Mouse (Mus musculus) liver, embryonic 16.5 days (tissue): ENCODE results near the gene Rbp2. TPM values are rescaled to one million over a fixed set of nuclear protein-coding genes. Genes with fewer than 3 reads are reported as not detected.

ENCODE experiments used
- ATAC-seq: fragments of 200-750 bp; cut with Nextera tagmentation; 2 replicates; pipeline ENCODE4 v1.8.0; 2017; ENCODE audit warnings: low read depth, mild to moderate bottlenecking, moderate number of reproducible peaks, moderate library complexity
- H3K27ac ChIP-seq: fragments of 300-500 bp; sonication (generic); 2 replicates; pipeline ENCODE4 v1.5.1; 2014; ENCODE audit warnings: mild to moderate bottlenecking, low read length
- H3K27me3 ChIP-seq: fragments of 300-500 bp; sonication (generic); 2 replicates; pipeline ENCODE4 v1.6.1; 2014; ENCODE audit warnings: low read depth, low read length, mixed read lengths; ENCODE audit not compliant: control insufficient read depth, insufficient read depth
- H3K36me3 ChIP-seq: fragments of 300-500 bp; sonication (generic); 2 replicates; pipeline ENCODE4 v1.6.1; 2014; ENCODE audit warnings: mild to moderate bottlenecking; ENCODE audit not compliant: control insufficient read depth, insufficient read depth
- H3K4me1 ChIP-seq: fragments of 300-500 bp; sonication (generic); 2 replicates; pipeline ENCODE4 v1.6.1; 2014; ENCODE audit warnings: low read depth, low read length, mixed read lengths; ENCODE audit not compliant: control insufficient read depth
- H3K4me2 ChIP-seq: fragments of 300-500 bp; sonication (generic); 2 replicates; pipeline ENCODE4 v1.6.1; 2014; ENCODE audit warnings: low read depth, low read length, mixed read lengths
- H3K4me3 ChIP-seq: fragments of 300-500 bp; sonication (generic); 2 replicates; pipeline ENCODE4 v1.5.1; 2014; ENCODE audit warnings: low read depth, mild to moderate bottlenecking, low read length
- H3K9ac ChIP-seq: fragments of 300-500 bp; sonication (generic); 2 replicates; pipeline ENCODE4 v1.6.1; 2014; ENCODE audit warnings: low read depth, low read length
- H3K9me3 ChIP-seq: fragments of 300-500 bp; sonication (generic); replicated peaks from 2 replicates; pipeline ENCODE4 v1.6.1; 2016; ENCODE audit warnings: low read length; ENCODE audit not compliant: control insufficient read depth
- WGBS: fragments of 180-500 bp; shearing (Covaris S2); extraction: QIAGEN DNeasy Blood & Tissue Kit; methylation state at CpG from one replicate; pipeline ENCODE4 v1.1.7; 2014; ENCODE audit not compliant: insufficient replicate concordance; 5-methylcytosine and 5-hydroxymethylcytosine counted together
- polyA plus RNA-seq: library from polyadenylated mRNA; unstranded; fragments of >200 nt; fragmentation: Nextera tagmentation; extraction: Ambion mirVana; gene quantifications from 2 replicates; pipeline ENCODE4 v1.2.1, GENCODE M21; 2015

The Rbp2 gene
- polyA plus RNA-seq, 1 experiment from 2014 or later, result 99.5 TPM

DNA sequence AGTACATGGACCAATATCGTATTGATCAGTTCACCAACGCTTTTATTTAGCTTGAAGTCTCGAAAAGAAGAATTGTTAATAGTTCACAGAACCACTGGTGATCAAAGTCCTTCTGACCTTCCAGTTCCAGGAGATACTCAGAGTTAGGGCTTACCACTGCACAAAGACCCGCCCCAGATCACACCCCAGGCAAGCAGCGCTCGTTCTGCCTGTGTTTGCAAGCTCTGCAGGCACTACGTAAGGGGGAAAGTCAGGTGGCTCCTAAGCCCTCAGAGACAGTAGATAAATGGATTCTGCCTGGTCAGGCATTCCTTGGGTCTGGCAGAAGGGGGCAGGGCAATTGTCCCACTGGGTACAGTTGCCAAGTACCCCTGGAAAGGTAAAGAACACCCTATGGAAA is 895 bp upstream of the Rbp2 start:
- no peak overlapping the region for H3K4me2 ChIP-seq
- H3K9me3 ChIP-seq, result no peaks in the 10 kb centered on the region
- H3K27ac ChIP-seq, result no peak overlapping the region
- ATAC-seq, result 0 out of 2 replicates have a peak, but pooled peaks have one; percentile 19
- no peaks in the 10 kb centered on the region for H3K27me3 ChIP-seq
- H3K9ac ChIP-seq, result no peak overlapping the region
- WGBS, result 59% methylated on average over 7 of the region's 7 CpGs
- H3K4me3 ChIP-seq, result no peak overlapping the region
- no peaks in the 10 kb centered on the region for H3K36me3 ChIP-seq
- H3K4me1 ChIP-seq, result peaks cover 10% of the 10 kb centered on the region

DNA sequence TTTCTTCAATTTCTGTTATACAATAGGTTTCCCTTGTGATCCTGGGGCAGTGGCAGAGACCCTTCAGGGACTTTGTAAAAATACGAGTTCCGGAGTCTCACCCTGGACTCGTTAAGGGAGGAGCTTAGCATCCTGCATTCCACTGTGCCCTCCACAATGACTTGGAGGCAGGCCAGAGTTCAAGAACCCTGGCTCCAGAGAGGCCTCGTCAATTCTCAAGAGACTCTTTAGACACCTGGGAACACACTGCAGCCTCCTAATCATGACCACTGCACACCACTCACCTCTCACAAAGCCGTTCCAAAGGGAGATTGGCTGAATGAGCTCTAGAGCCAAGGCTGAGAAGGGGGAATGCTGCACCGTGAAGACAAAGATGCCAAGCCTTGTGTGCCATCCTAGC is 1.4 kb downstream of the Rbp2 start:
- WGBS, result 69% methylated on average over 6 of the region's 6 CpGs
- H3K27ac ChIP-seq, result no peak overlapping the region
- no peaks in the 10 kb centered on the region for H3K27me3 ChIP-seq
- no peak overlapping the region for H3K9ac ChIP-seq
- H3K4me3 ChIP-seq, result no peak overlapping the region
- peaks cover 28% of the 10 kb centered on the region for H3K4me1 ChIP-seq
- no peaks in the 10 kb centered on the region for H3K36me3 ChIP-seq
- H3K4me2 ChIP-seq, result no peak overlapping the region
- H3K9me3 ChIP-seq, result no peaks in the 10 kb centered on the region
- no peak for ATAC-seq

DNA sequence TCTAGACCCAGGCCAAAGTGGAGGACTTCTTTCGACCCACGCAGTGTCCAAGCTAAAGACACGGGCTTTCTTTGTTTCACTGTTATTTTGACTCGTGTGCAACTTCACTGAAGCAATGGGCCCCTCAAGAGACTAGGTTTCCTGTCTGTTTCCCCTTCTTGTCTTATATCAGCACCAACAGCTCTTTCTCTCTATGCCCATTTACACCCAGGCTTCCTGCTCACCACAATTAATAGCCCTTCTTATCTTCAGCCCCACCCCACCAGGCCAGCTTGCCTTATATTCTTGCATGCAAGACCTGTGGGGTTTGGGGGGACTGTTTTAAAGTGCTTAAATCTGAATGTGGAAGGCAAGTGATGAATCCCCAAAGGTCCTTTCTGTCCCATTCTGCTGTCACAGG is 3.6 kb downstream of the Rbp2 start:
- Histone ChIP-seq H3K4me2 (peak overlapping the region; percentile 41; the same call in 1 of the 2 replicates), H3K9me3 (no peaks in the 10 kb centered on the region), H3K27me3 (no peaks in the 10 kb centered on the region), H3K36me3 (no peaks in the 10 kb centered on the region), H3K9ac (peak overlapping the region; percentile 24; the same call in 1 of the 2 replicates), H3K4me1 (peaks cover 34% of the 10 kb centered on the region), H3K27ac (peak overlapping the region; percentile 62), H3K4me3 (no peak overlapping the region)
- peak; percentile 62 for ATAC-seq
- 12% methylated on average over 4 of the region's 4 CpGs for WGBS

DNA sequence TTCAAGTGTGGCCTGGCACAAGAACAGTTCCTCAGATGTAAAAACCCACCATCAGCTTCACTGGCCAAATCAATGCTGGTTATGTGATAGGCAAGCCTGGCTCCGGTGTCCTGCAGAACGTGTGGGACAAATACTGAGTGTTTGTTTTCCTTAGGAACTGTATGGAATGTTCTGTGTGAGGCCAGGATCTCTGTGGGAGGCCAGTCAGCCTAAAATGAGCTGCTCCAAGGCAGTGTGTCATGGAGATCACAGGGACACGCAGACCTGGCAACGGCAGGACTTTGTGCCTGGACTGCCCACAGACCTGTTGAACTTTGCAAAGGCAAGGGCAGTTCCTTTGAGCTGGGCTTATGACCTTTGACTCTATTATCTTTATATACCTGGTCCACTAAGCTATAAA is 4.2 kb downstream of the Rbp2 start:
- no peak overlapping the region for H3K4me2 ChIP-seq
- H3K4me1 ChIP-seq, result peaks cover 34% of the 10 kb centered on the region
- no peaks in the 10 kb centered on the region for H3K9me3 ChIP-seq
- H3K27ac ChIP-seq, result peak overlapping the region; percentile 62
- no peak overlapping the region for H3K9ac ChIP-seq
- no peaks in the 10 kb centered on the region for H3K27me3 ChIP-seq
- H3K4me3 ChIP-seq, result no peak overlapping the region
- ATAC-seq, result peak; percentile 85
- WGBS, result 23% methylated on average over 4 of the region's 4 CpGs
- H3K36me3 ChIP-seq, result no peaks in the 10 kb centered on the region

DNA sequence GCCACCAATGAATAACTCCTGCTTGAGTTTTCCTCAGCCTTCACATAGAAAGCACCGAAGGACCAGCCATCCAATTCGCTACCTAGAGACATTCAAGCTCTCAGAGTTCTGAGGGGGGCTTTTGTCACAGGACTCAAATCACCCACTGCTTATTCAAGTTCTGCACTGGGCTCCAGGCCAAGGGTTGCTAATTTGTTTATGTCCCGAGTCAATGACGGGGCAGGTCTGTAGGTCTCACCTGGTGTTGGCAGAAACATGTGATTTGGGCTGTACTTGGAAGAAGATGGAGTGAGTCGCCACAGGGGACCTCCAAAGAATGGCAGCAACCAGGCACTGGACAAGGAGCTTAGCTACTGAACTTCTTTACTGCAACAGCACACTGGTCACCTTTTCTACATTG is 5.2 kb downstream of the Rbp2 start:
- H3K4me1 ChIP-seq, result peaks cover 34% of the 10 kb centered on the region
- H3K27me3 ChIP-seq, result no peaks in the 10 kb centered on the region
- no peak overlapping the region for H3K27ac ChIP-seq
- H3K36me3 ChIP-seq, result no peaks in the 10 kb centered on the region
- H3K4me3 ChIP-seq, result no peak overlapping the region
- no peaks in the 10 kb centered on the region for H3K9me3 ChIP-seq
- H3K4me2 ChIP-seq, result no peak overlapping the region; the same call in 1 of the 2 replicates
- no peak overlapping the region for H3K9ac ChIP-seq
- 76% methylated on average over 5 of the region's 5 CpGs for WGBS
- no peak for ATAC-seq

DNA sequence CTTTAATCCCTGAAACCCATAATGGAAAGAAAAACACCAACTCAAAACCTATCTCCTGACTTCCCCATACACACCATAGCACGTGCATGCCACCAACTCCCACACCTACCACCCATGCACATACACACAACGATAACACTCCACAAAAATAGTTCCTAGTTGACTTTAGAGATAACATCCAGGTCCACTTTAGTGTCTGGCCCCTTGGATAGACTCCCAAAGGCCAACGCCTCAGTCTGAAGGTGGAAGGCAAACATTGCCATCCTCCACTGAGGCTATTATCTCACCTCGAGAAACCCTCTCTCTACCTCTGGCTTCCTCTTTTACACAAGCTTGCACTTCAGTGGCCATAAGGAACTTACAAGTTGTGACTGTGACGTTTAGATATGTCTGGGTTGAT is 6.3 kb downstream of the Rbp2 start:
- Histone ChIP-seq H3K4me2 (no peak overlapping the region), H3K4me3 (no peak overlapping the region), H3K9me3 (no peaks in the 10 kb centered on the region), H3K27ac (no peak overlapping the region), H3K9ac (no peak overlapping the region), H3K27me3 (no peaks in the 10 kb centered on the region), H3K36me3 (no peaks in the 10 kb centered on the region), H3K4me1 (peaks cover 34% of the 10 kb centered on the region)
- 12% methylated on average over 5 of the region's 5 CpGs for WGBS
- ATAC-seq, result no peak

DNA sequence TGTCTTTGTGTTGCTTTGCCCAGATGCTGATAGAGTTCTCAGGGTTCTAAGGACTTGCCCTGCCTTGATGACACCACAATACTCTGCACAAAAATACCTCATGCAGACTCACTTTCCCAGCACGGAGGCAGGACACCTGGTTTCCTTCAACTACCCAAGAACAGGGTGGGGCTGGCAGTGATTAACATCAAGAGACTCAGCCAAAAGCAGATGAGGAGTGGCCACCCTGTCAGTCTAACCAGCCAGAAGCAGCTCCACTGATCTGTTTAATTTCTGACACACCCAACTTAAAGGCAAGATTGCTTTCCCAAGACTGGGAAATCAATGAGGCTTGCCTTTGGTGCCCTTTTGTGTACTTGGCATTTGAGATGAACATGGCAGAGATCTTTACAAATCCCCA is 6.9 kb downstream of the Rbp2 start:
- no peak overlapping the region for H3K9ac ChIP-seq
- H3K4me1 ChIP-seq, result peaks cover 34% of the 10 kb centered on the region
- H3K27me3 ChIP-seq, result no peaks in the 10 kb centered on the region
- H3K4me3 ChIP-seq, result no peak overlapping the region
- WGBS, result 23% methylated on average over 1 of the region's 1 CpGs
- no peak overlapping the region for H3K27ac ChIP-seq
- H3K36me3 ChIP-seq, result no peaks in the 10 kb centered on the region
- no peak for ATAC-seq
- no peak overlapping the region for H3K4me2 ChIP-seq
- no peaks in the 10 kb centered on the region for H3K9me3 ChIP-seq

DNA sequence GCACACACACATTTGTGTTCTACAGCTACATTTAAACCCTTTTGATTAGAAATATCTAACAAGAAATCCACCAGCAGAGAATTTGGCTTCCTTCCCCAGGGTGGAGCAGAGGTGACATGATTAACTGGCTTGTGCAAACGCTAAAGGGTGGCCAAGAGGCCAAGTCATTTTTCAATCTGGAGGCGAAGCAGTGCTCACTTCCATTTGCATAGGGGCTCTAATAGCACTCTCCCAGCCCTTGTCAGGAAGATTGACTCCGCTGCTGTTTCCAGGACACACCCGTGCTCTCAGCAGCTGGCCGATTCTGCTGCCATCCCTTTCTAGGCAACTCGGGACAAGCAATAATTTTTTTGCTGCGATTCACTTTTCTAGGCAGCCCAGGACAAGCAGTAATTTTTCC is 11.2 kb downstream of the Rbp2 start:
- Histone ChIP-seq H3K36me3 (no peaks in the 10 kb centered on the region), H3K4me1 (peaks cover 7% of the 10 kb centered on the region), H3K9ac (no peak overlapping the region), H3K9me3 (no peaks in the 10 kb centered on the region), H3K4me3 (no peak overlapping the region), H3K27me3 (no peaks in the 10 kb centered on the region), H3K4me2 (no peak overlapping the region), H3K27ac (no peak overlapping the region)
- 21% methylated on average over 7 of the region's 7 CpGs for WGBS
- no peak for ATAC-seq

DNA sequence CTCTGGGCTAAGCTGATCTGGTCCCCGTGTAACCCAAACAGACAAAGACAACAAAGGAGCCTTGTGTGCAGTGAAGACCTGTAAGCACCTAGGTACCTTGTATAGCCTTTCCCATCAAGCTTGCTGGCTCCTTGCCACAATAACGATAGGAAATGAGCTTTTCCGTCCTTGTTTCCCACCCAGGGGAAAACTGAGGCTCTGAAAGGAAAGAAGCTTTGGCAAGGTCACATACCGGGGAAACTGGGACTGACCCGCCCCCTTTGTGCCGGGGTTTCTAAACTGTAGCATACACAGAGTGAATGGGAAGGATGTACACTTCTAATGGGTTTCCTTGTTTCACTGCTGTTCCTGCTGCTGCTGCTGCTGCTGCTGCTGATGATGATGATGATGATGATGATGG is 12.1 kb downstream of the Rbp2 start:
- no peak overlapping the region for H3K4me2 ChIP-seq
- no peak for ATAC-seq
- H3K9me3 ChIP-seq, result no peaks in the 10 kb centered on the region
- H3K36me3 ChIP-seq, result no peaks in the 10 kb centered on the region
- no peaks in the 10 kb centered on the region for H3K27me3 ChIP-seq
- no peak overlapping the region for H3K27ac ChIP-seq
- peaks cover under 1% of the 10 kb centered on the region; the same call in 1 of the 2 replicates for H3K4me1 ChIP-seq
- H3K9ac ChIP-seq, result no peak overlapping the region
- WGBS, result 51% methylated on average over 6 of the region's 6 CpGs
- no peak overlapping the region for H3K4me3 ChIP-seq
